Mouse (Mus musculus): ENCODE data around the gene Tango2. TPM values are rescaled to one million over a fixed set of nuclear protein-coding genes. Genes with fewer than 3 reads are reported as not detected.

The Tango2 gene
- total RNA-seq, 2 experiments from 2014 or later = 41.8 to 59.7 TPM

- H3K4me3 ChIP-seq = no peak overlapping the region
- no peak for DNase-seq
- intact Hi-C loops (cut with DNase I) = no loop called here
- H3K27ac ChIP-seq = no peak overlapping the region
- TF ChIP-seq CTCF (IDR thresholded peaks at IDR 0.05) = no peak
Measured at GRCm38 (mm10) chr16:18390399-18390798, 42.5 kb upstream of the Tango2 start.

DNA sequence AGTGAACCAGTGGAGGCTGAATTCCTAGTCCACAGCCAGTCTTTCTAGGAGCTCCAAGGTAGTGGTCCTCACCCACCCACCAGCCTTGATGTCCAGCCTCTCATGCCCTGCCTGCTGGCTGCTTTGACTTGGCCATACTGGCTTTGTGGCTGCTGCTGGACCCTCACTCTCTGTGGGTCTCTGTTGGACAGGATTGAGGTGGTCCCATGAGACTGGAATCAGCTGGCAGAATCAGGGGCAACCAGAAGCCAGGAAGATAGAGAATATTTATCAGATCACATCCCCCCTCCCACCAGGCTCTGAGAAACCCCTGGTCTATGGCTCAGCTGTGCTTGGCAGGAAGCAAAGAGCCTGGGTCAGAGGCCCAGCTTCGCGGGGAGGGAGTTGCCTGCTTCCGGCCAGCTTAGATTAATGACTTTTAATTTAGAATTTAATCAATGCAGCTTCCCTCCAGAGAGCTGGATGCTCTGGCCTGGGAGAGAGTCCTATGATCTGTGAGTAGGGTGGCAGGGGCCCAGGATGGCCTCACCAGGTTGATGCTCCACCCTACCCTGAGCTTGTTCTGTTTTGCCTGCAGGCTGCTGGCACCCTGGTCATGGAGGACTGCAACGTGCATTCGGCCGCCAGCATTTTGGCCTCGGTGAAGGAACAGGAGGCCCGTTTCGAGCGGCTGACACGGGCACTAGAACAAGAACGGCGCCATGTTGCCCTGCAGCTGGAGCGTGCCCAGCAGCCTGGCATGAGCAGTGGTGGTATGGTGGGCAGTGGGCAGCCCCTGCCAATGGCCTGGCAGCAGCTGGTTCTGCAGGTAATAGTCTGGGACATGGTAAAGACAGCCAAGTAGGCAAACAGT is 40.9 kb upstream of the Tango2 start:
- Histone ChIP-seq H3K4me3 (no peak overlapping the region), H3K27ac (peak overlapping the region; percentile 53)
- DNase-seq = no peak
- no peak for TF ChIP-seq CTCF (IDR thresholded peaks at IDR 0.05)
- intact Hi-C loops (cut with DNase I) = no loop called here

DNA sequence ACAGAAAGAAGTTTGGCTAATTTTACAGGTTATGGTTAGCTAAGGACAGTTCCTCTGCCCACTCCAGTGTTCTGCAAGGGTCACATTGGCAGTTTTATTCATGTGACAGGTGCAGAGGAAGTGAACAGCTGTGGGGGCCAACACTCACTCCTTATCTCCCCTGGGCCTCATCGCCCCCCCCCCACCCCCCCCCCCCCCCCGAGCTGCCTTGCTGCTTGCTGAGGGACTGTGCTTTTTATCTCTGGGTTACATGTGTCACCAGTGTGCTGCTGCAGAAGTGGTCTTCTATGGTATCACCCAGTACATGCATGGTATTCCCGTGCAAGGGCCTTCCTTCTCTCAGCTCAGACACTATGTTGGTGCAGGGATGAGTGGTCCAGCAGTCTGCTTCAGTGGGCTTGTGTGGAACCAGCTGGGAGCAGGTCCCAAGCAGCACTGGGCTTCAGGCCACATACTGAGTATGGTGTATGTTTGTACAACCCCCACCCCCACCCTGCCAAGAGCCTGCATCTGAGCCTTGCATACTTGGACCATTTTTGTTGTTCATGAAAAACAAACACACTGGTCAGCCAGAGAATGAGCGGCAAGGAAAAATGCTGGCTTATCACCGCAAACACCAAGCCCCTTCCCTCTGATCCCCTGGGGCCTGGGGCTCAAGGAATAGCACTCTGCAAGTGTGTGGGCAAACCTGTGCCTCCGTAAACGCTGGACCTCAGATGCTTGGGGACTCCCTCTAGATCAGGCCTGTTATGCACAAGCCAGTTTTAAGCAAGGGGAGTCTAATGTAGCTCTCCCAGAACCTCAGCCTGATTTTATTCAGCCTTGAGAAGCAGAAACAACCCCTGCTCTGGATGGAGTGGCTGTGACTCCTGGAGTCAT is 40.0 kb upstream of the Tango2 start:
- Histone ChIP-seq H3K4me3 (no peak overlapping the region), H3K27ac (peak overlapping the region; percentile 53)
- DNase-seq = no peak
- intact Hi-C loops (cut with DNase I) = no loop called here
- TF ChIP-seq CTCF (IDR thresholded peaks at IDR 0.05) = no peak

DNA sequence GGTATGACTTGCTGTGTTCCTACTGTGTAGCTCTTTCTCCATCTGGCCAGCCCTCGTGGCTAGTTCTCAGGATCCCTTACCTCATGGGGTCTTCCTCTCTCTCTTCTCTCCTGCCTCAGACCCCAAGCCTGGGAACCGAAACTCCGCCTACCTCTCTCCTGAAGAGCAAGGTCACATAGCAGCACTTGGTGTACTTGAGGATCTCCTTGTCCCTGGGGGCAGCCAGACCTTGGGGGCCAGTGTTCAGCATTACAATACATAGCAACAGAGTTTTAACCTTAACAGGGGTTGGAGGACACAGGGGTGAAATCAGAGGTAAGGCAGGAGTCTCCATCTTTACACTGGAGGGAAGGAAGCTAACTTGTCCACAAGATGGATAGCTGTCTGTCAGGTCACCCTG is 39.1 kb upstream of the Tango2 start:
- TF ChIP-seq CTCF (IDR thresholded peaks at IDR 0.05) = no peak
- no peak for DNase-seq
- Histone ChIP-seq H3K27ac (peak overlapping the region; percentile 35; the same call in 1 of the 2 replicates), H3K4me3 (no peak overlapping the region)
- intact Hi-C loops (cut with DNase I) = no loop called here

GRCm38 (mm10) chr16:18386451-18386850 is 38.5 kb upstream of the Tango2 start:
- Histone ChIP-seq H3K4me3 (no peak overlapping the region), H3K27ac (peak overlapping the region; percentile 46; the same call in 1 of the 2 replicates)
- intact Hi-C loops (cut with DNase I) = no loop called here
- DNase-seq = peak; percentile 80
- TF ChIP-seq CTCF (IDR thresholded peaks at IDR 0.05) = no peak

DNA sequence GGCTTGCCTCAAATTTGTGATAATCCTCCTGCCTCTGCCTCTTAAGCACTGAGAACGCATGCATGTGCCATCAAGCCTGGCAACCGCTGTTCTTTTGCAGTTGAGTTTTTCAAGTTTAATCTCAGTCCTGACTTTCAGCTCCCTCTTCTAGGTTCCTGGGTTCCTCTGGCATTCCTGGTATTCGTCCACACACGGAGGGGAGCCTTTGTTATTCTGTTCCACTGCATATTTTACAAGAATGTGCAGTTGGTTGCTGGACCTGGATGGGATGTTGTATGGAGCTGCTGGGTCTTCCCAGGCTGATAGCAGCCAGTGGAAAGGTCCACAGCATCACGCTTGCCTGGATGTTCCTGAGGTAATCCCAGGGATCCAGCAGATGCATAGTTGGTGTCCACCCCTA is 37.5 kb upstream of the Tango2 start:
- intact Hi-C loops (cut with DNase I) = no loop called here
- Histone ChIP-seq H3K4me3 (no peak overlapping the region), H3K27ac (no peak overlapping the region)
- DNase-seq = no peak
- no peak for TF ChIP-seq CTCF (IDR thresholded peaks at IDR 0.05)

DNA sequence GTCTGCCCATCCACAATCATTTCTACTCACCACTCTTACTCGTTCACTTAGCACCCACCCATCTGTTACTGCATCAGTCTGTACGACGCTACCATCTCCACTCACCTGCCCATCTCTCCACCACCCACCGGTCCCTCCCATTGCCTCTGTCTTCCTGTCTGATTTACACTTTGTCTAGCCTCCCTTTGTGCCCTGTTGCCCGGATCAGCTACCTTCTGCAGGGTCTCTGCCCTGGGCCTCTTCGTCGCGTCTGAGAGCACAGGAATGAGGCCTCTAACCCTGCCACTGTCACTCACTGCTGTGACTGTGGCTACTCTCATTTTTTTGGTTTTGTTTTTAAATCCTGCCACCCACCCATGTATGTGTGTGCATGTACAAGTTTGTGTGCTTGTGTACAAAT is 36.8 kb upstream of the Tango2 start:
- intact Hi-C loops (cut with DNase I) = no loop called here
- Histone ChIP-seq H3K4me3 (no peak overlapping the region), H3K27ac (no peak overlapping the region)
- no peak for TF ChIP-seq CTCF (IDR thresholded peaks at IDR 0.05)
- DNase-seq = no peak

DNA sequence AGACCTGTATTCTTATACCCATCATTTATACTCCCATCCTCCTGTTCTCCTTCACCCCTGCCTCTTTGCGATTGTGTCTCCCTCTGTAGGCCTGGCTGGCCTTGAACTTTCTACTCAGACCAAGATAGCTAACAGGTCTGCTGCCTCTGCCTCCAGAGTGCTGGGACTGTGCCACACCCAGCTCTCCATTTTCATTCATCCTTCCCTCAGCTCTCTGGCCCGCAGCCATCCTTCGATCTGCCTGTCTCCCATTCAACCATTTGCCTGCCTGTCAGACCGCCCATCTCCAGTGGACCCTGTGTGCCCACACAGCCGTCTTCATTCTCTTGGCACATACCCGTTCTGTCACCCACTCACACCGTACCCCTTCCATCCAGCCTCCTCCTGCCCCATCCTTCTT is 36.3 kb upstream of the Tango2 start:
- peak overlapping the region; percentile 38 for H3K27ac ChIP-seq
- TF ChIP-seq CTCF (IDR thresholded peaks at IDR 0.05) = no peak
- H3K4me3 ChIP-seq = no peak overlapping the region
- intact Hi-C loops (cut with DNase I) = no loop called here
- no peak for DNase-seq

DNA sequence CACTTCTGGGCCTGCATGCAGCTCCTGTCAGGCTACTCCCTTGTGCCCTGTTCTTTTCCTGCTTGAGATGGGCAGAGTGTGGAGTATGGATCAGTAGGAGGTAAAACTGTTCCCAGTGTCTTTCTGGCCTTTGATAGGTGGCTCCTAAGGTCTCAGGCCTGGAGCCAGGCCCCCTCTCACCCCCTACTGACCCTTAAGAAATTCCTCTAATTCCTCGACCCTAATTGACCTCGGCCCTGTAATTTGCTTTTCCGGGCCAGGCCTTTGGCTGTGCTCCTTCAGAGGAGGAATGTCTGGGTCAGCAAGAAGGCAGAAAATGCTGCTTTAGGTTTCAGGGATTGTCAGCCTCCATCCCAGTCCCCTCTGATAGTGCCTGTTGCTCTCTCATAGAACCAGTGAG is 35.9 kb upstream of the Tango2 start:
- TF ChIP-seq CTCF (IDR thresholded peaks at IDR 0.05) = no peak
- Histone ChIP-seq H3K27ac (peak overlapping the region; percentile 38), H3K4me3 (no peak overlapping the region)
- intact Hi-C loops (cut with DNase I) = no loop called here
- no peak for DNase-seq

DNA sequence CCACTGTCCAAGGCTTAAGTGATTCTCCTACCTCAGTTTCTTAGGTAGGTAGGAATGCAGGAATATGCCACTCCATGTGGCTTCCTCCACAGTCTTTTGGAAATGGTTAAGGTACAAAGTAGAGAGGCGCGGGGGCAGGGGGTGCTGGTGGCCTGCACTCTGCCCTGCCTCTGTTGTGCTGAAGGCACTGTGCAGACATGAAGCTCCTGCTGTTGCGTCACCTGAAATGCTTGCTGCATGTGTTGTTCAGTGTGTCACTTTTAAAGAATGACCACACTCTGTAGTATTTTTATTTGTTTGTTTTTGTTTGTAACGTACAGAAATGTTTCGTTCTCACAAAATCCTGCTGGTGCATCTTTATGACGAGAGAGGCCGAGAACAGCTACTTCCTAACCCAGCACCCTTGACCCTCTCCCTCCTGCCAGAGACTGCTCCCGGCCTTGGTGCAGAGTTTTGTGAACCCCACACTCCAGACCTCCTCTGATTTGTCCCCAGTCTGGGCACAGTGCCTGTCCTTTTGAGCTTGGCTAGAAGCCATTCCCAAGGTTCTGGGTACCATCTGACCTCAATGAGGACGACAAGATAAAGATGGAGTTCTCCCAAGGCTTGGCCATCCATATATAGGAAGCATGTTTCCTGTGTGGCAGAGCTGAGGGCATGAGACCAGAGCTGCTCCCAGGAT is 35.3 kb upstream of the Tango2 start:
- TF ChIP-seq CTCF (IDR thresholded peaks at IDR 0.05) = no peak
- Histone ChIP-seq H3K4me3 (no peak overlapping the region), H3K27ac (peak overlapping the region; percentile 38)
- no peak for DNase-seq
- intact Hi-C loops (cut with DNase I) = no loop called here

DNA sequence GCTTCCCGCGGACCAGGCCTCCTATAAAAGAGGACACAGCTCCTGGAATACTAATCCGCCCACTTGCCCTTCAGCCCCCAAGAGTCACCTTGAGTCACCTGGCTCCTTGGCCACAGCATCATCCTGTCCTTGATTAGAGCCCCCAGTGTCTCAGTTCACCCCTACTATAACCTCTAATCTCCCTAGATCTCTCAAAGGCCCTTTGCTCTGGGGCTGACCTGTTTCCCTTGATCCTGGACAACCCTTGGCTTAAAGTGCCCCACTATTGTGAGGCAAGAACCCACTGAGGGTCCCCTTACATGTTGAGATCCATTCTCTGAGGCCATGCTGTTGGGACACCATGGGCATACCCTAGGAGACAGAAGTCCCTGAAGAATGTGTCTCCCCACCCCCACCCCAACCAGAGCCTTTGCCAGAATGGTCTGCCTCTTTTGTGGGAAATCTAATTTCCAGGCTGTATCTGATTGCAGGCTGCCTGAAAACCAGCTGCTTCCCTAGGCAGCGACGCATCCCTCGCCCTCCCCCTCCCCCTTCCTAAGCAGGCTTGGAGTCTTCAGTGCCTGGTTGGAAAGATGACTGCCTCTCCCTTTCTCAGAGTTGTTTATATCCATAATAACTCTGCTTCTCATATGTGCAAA is 33.8 kb upstream of the Tango2 start:
- DNase-seq = no peak
- Histone ChIP-seq H3K27ac (no peak overlapping the region), H3K4me3 (no peak overlapping the region)
- intact Hi-C loops (cut with DNase I) = no loop called here
- TF ChIP-seq CTCF (IDR thresholded peaks at IDR 0.05) = no peak

DNA sequence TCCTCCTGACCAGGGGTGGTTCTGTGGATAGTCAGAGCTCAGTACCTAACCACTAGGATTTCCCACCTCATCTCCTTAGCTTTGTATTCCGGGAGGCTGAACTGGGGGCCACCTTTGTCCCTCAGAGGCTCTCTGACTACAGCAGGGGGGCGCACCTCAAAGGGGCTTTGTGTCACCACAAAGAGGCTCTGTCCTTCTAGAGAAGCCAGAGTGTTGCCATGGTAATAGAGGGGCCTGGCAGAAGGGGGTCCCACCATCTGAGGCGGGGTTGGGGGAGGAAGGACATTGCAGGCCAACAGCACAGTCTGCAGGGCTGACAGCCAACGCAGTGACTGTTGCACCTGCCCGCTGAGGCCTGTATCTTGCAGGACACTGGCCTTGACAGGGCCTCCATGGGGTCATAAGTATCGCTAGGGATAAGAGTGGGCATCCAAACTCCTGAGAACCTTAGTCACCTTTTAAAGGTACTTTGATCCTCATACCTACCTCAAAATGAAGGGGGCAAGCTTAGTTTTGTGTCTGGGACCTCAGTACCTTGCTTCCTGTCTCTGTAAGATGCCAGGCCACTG is 32.7 kb upstream of the Tango2 start:
- no peak overlapping the region for H3K4me3 ChIP-seq
- DNase-seq = no peak
- no peak overlapping the region for H3K27ac ChIP-seq
- no peak for TF ChIP-seq CTCF (IDR thresholded peaks at IDR 0.05)
- intact Hi-C loops (cut with DNase I) = no loop called here
